16 mouse cellular contexts compared by ENCODE assay signal in the genomic region with DNA sequence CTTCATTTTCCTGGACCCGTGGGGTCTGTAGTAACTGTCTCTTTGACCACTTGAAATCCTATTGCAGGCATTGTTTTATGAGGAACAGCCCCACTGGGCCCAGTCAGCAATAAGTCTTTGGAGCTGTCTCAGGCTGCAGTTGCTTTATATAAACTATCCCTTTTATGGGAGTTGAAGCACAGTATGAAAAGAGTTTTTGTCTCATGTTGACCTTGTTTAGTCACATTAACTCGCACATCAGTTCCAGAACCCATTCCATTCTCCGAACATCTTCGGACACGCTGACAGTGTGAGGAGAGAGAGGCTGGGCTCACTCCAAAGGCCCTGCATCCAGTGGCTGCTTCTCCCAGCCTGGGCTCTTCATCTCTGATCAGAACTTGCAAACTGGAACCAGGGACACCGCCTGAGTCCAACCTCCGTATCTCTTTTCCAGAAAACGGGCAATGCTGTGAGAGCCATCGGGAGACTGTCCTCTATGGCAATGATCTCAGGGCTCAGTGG. TPM values are rescaled to one million over a fixed set of nuclear protein-coding genes. Genes with fewer than 3 reads are reported as not detected.
DNase-seq lines count a peak whose midpoint lies in the region; ATAC-seq and TF ChIP-seq lines count a peak whose summit lies in the region.
"Had no signal": no experiment of that assay in that cellular context is flagged by ENCODE, and none has a peak within 500 bp of the region (broad histone marks: within the 10 kb centered on the region; RNA-seq: fewer than 3 reads in every experiment).

No protein-coding gene starts in this region.

- H3K9me3 ChIP-seq in kidney, embryonic 16.5 days (ENCODE audit: low read length), result no peaks in the 10 kb centered on the region
- no peaks in the 10 kb centered on the region for H3K9me3 ChIP-seq in neural tube, embryonic 15.5 days (replicated peaks)
- H3K9me3 ChIP-seq: liver, embryonic 12.5 days had no signal

- no peak overlapping the region for H3K4me2 ChIP-seq in kidney, embryonic 16.5 days (replicated peaks; ENCODE audit: low read depth, low read length)
- H3K4me2 ChIP-seq in neural tube, embryonic 15.5 days, result no peak overlapping the region
- H3K4me2 ChIP-seq: liver, embryonic 12.5 days had no signal

- H3K27ac ChIP-seq in kidney, embryonic 16.5 days (ENCODE audit: low read length), result peak overlapping the region; percentile 62
- H3K27ac ChIP-seq in testis, adult 2 months (ENCODE audit: control insufficient read depth, insufficient read depth, low read depth, low read length), result peak overlapping the region; percentile 80
- no peak overlapping the region for H3K27ac ChIP-seq in neural tube, embryonic 15.5 days (replicated peaks)
- H3K27ac ChIP-seq: heart, adult 2 months; liver, embryonic 12.5 days had no signal

- peak; percentile 29; the same call in 1 of the 2 replicates for ATAC-seq in kidney, embryonic 16.5 days (ENCODE audit: low FRiP score, low TSS enrichment)
- ATAC-seq in neural tube, embryonic 15.5 days (ENCODE audit: low FRiP score), result no peak
- ATAC-seq: activated CD4-positive, CD25-positive, alpha-beta regulatory T cell, adult 4 months; liver, embryonic 12.5 days had no signal

- 62% methylated on average over 9 of the region's 9 CpGs for WGBS in kidney, embryonic 16.5 days
- WGBS in neural tube, embryonic 15.5 days, result 45% methylated on average over 9 of the region's 9 CpGs

- TF ChIP-seq POLR2A in testis, adult 2 months (IDR thresholded peaks at IDR 0.05; ENCODE audit: control insufficient read depth, low read depth, low read length), result no peak

- no peak overlapping the region for H3K4me3 ChIP-seq in kidney, embryonic 16.5 days (ENCODE audit: low read length)
- H3K4me3 ChIP-seq in testis, adult 2 months (ENCODE audit: control insufficient read depth, low read depth, low read length), result peak overlapping the region; percentile 37
- no peak overlapping the region for H3K4me3 ChIP-seq in neural tube, embryonic 15.5 days (replicated peaks)
- H3K4me3 ChIP-seq: heart, adult 2 months; liver, embryonic 12.5 days; myocyte had no signal

- peaks cover 8% of the 10 kb centered on the region; the same call in 1 of the 2 replicates for H3K36me3 ChIP-seq in kidney, embryonic 16.5 days (ENCODE audit: insufficient read depth, low read length)
- H3K36me3 ChIP-seq in testis, adult 2 months (ENCODE audit: control insufficient read depth, insufficient read depth, low read length), result no peaks in the 10 kb centered on the region
- no peaks in the 10 kb centered on the region for H3K36me3 ChIP-seq in neural tube, embryonic 15.5 days
- H3K36me3 ChIP-seq: liver, embryonic 12.5 days had no signal

- no peak for DNase-seq in kidney, adult 18-20 months
- no peak for DNase-seq in testis, postnatal 14 days (ENCODE audit: low spot score)
- peak; percentile 49 for DNase-seq in kidney, postnatal 10 days
- peak; percentile 63 for DNase-seq in testis, postnatal 10 days (ENCODE audit: low spot score)
- no peak for DNase-seq in cerebellum, postnatal 14 days
- DNase-seq: cerebellum, adult 18-20 months; embryo, embryonic 11 days; heart, adult 2 months; right cerebral cortex, postnatal 4 days; thymus, adult 2 months had no signal

- no peaks in the 10 kb centered on the region for H3K27me3 ChIP-seq in kidney, embryonic 16.5 days (ENCODE audit: insufficient read depth, low read length)
- H3K27me3 ChIP-seq in testis, adult 2 months (ENCODE audit: control insufficient read depth, insufficient read depth, low read length), result no peaks in the 10 kb centered on the region
- no peaks in the 10 kb centered on the region for H3K27me3 ChIP-seq in neural tube, embryonic 15.5 days (replicated peaks)

- no peak overlapping the region for H3K9ac ChIP-seq in kidney, embryonic 16.5 days (replicated peaks; ENCODE audit: low read length)
- no peak overlapping the region for H3K9ac ChIP-seq in neural tube, embryonic 15.5 days (replicated peaks)
- H3K9ac ChIP-seq: liver, embryonic 12.5 days had no signal

- H3K4me1 ChIP-seq in kidney, embryonic 16.5 days (ENCODE audit: insufficient read depth, low read length), result peaks cover 13% of the 10 kb centered on the region; the same call in 1 of the 2 replicates
- peaks cover 3% of the 10 kb centered on the region; the same call in 1 of the 2 replicates for H3K4me1 ChIP-seq in testis, adult 2 months (ENCODE audit: control insufficient read depth, insufficient read depth, low read length)
- H3K4me1 ChIP-seq in neural tube, embryonic 15.5 days, result peaks cover 13% of the 10 kb centered on the region
- H3K4me1 ChIP-seq: liver, embryonic 12.5 days had no signal

- no peak for TF ChIP-seq CTCF in testis, adult 2 months (IDR thresholded peaks at IDR 0.05; ENCODE audit: control insufficient read depth, insufficient read depth, insufficient replicate concordance, low read depth, low read length)

RNA-seq across cellular contexts. Expression of a gene that starts 27.5 kb away (rescaled TPM):
- polyA plus RNA-seq in kidney, embryonic 16.5 days (2015; fragmentation: Nextera tagmentation; extraction: Ambion mirVana), result 99.9 and 111 TPM in 2 replicates
- polyA plus RNA-seq in testis, adult 2 months (2012; rRNA removed), result 60.1 and 94.1 TPM in 2 replicates
- 49.1 and 55.2 TPM in 2 replicates for polyA plus RNA-seq in neural tube, embryonic 15.5 days (2015; fragmentation: Nextera tagmentation; extraction: Ambion mirVana)

Comparison
In these comparisons a context has a peak if more than half of its experiments do, and no peak if none do; other contexts are left out.
1. DNase-seq: peak in kidney, postnatal 10 days (single experiment) and testis, postnatal 10 days (single experiment); none in kidney, adult 18-20 months (single experiment), testis, postnatal 14 days (single experiment) and cerebellum, postnatal 14 days (0 of 2).